In the genomic region with DNA sequence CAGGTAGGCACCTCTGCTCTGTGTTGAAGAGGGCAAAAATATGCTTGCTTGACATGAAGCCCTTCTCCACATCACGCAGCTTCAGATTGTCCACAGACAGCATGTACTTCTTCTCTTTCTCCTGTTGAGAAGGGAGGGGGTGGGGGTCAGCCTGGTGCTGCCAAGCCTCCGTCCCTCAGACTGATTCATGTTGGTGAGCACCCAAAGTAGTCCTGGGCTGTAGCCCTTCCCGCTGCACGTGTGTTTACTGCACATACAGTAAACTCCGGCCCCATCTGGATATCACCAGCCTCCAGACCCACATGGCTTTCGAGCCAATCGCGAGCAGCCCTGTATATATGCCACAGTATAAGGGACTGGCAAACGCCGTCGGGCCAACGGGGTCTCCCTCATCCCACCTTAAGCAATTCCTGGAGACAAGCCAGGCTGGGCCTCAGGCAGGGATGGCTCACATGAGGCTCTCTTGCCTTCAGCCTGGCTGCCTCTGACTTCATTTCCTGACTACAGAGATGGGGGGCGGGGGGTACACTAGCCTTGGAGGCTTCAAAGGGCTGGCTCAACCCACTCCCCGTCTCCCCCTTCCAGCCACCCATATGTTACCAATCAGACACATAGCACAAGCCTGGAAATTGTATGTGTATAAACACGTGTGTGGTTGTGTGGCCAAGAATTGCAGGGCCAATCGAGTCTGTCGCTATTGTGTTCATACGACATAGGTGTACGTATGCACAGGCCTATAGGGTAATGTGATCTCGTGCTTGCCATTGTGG, we compare ENCODE assay signal across 11 mouse cellular contexts. TPM values are rescaled to one million over a fixed set of nuclear protein-coding genes. Genes with fewer than 3 reads are reported as not detected.
DNase-seq lines count a peak whose midpoint lies in the region; ATAC-seq and TF ChIP-seq lines count a peak whose summit lies in the region.
"Had no signal": no experiment of that assay in that cellular context is flagged by ENCODE, and none has a peak within 500 bp of the region (broad histone marks: within the 10 kb centered on the region; RNA-seq: fewer than 3 reads in every experiment).

No protein-coding gene starts in this region.

- no peak overlapping the region for H3K9ac ChIP-seq in midbrain, embryonic 16.5 days (ENCODE audit: low read depth, low read length)
- H3K9ac ChIP-seq in hindbrain, embryonic 13.5 days = no peak overlapping the region
- H3K9ac ChIP-seq: hindbrain, embryonic 15.5 days had no signal

- no peak for TF ChIP-seq CTCF in olfactory bulb, adult 2 months (IDR thresholded peaks at IDR 0.05; ENCODE audit: insufficient read depth, low read depth, low read length)

- intact Hi-C loops in left cerebral cortex, postnatal 25 days (cut with DNase I) = no loop called here

- H3K4me2 ChIP-seq in midbrain, embryonic 16.5 days (ENCODE audit: low read length) = no peak overlapping the region
- H3K4me2 ChIP-seq in hindbrain, embryonic 13.5 days = no peak overlapping the region

- DNase-seq in frontal cortex, postnatal 36 days (ENCODE audit: low spot score in 2 of 2) = no peak
- DNase-seq in midbrain, embryonic 10.5 days (ENCODE audit: low spot score) = no peak
- no peak for DNase-seq in left cerebral cortex, postnatal 25 days (ENCODE audit: low spot score in 2 of 2)
- no peak for DNase-seq in Muller cell, postnatal 12 days (ENCODE audit: inconsistent ontology term)

- no peaks in the 10 kb centered on the region for H3K9me3 ChIP-seq in midbrain, embryonic 10.5 days (replicated peaks)
- H3K9me3 ChIP-seq in midbrain, embryonic 16.5 days (replicated peaks; ENCODE audit: control insufficient read depth, low read length, poor library complexity, severe bottlenecking) = no peaks in the 10 kb centered on the region
- no peaks in the 10 kb centered on the region for H3K9me3 ChIP-seq in hindbrain, embryonic 13.5 days
- H3K9me3 ChIP-seq: hindbrain, embryonic 15.5 days; neural tube, embryonic 12.5 days had no signal

- H3K27ac ChIP-seq in midbrain, embryonic 10.5 days (replicated peaks) = peak overlapping the region; percentile 9
- no peak overlapping the region for H3K27ac ChIP-seq in midbrain, embryonic 16.5 days (ENCODE audit: low read length)
- peak overlapping the region; percentile 42; the same call in 1 of the 2 replicates for H3K27ac ChIP-seq in hindbrain, embryonic 13.5 days
- H3K27ac ChIP-seq in olfactory bulb, adult 2 months (ENCODE audit: insufficient read depth, low read depth, low read length) = peak overlapping the region; percentile 46; the same call in 1 of the 2 replicates
- H3K27ac ChIP-seq: hindbrain, embryonic 15.5 days had no signal

- WGBS in midbrain, embryonic 10.5 days = 80% methylated on average over 20 of the region's 20 CpGs
- WGBS in midbrain, embryonic 16.5 days = 80% methylated on average over 20 of the region's 20 CpGs
- WGBS in hindbrain, embryonic 13.5 days = 74% methylated on average over 20 of the region's 20 CpGs
- WGBS in olfactory bulb, adult 2 months = 59% methylated on average over 20 of the region's 20 CpGs

- peak; percentile 3; the same call in 1 of the 2 replicates for ATAC-seq in frontal cortex, adult (ENCODE audit: low TSS enrichment)
- no peak for ATAC-seq in midbrain, embryonic 16.5 days
- no peak for ATAC-seq in hindbrain, embryonic 13.5 days (ENCODE audit: low FRiP score)
- ATAC-seq: CD4-positive, CD25-positive, alpha-beta regulatory T cell, adult 4 months had no signal

- H3K4me3 ChIP-seq in midbrain, embryonic 10.5 days = no peak overlapping the region
- H3K4me3 ChIP-seq in midbrain, embryonic 16.5 days (ENCODE audit: low read depth, low read length) = no peak overlapping the region
- H3K4me3 ChIP-seq in hindbrain, embryonic 13.5 days = no peak overlapping the region
- no peak overlapping the region for H3K4me3 ChIP-seq in olfactory bulb, adult 2 months (ENCODE audit: insufficient read depth, low read depth, low read length)
- H3K4me3 ChIP-seq: hindbrain, embryonic 15.5 days had no signal

- H3K4me1 ChIP-seq in midbrain, embryonic 10.5 days = peaks cover 68% of the 10 kb centered on the region
- H3K4me1 ChIP-seq in midbrain, embryonic 16.5 days (ENCODE audit: control insufficient read depth, insufficient read depth, low read length) = peaks cover 2% of the 10 kb centered on the region
- H3K4me1 ChIP-seq in hindbrain, embryonic 13.5 days (replicated peaks) = peaks cover 46% of the 10 kb centered on the region
- peaks cover 47% of the 10 kb centered on the region for H3K4me1 ChIP-seq in olfactory bulb, adult 2 months (ENCODE audit: control insufficient read depth, insufficient read depth, low read length)

- TF ChIP-seq POLR2A in olfactory bulb, adult 2 months (IDR thresholded peaks at IDR 0.05; ENCODE audit: insufficient read depth, low read depth, low read length) = no peak

- 0 out of 2 replicates have a peak, but pooled peaks cover 5% of the 10 kb centered on the region for H3K36me3 ChIP-seq in midbrain, embryonic 10.5 days
- peaks cover 15% of the 10 kb centered on the region; the same call in 1 of the 2 replicates for H3K36me3 ChIP-seq in midbrain, embryonic 16.5 days (ENCODE audit: control insufficient read depth, insufficient read depth, low read length)
- H3K36me3 ChIP-seq in hindbrain, embryonic 13.5 days = peaks cover 54% of the 10 kb centered on the region

- peaks cover 77% of the 10 kb centered on the region for H3K27me3 ChIP-seq in midbrain, embryonic 10.5 days (ENCODE audit: low read depth, poor library complexity, severe bottlenecking)
- H3K27me3 ChIP-seq in midbrain, embryonic 16.5 days (ENCODE audit: control insufficient read depth, insufficient read depth, low read depth, low read length) = no peaks in the 10 kb centered on the region
- H3K27me3 ChIP-seq in hindbrain, embryonic 13.5 days = peaks cover 70% of the 10 kb centered on the region

RNA-seq across cellular contexts. Expression of gene Swi5, which starts 29.2 kb away (rescaled TPM):
- polyA plus RNA-seq in midbrain, embryonic 10.5 days (2016; fragmentation: Nextera tagmentation; extraction: Ambion mirVana) = 536 and 538 TPM in 2 replicates
- 392 and 415 TPM in 2 replicates for polyA plus RNA-seq in midbrain, embryonic 16.5 days (2015; fragmentation: Nextera tagmentation; extraction: Ambion mirVana)
- polyA plus RNA-seq in hindbrain, embryonic 13.5 days (2015; fragmentation: Nextera tagmentation; extraction: Ambion mirVana) = 437 and 458 TPM in 2 replicates
- polyA plus RNA-seq in olfactory bulb, adult 2 months (2012; ENCODE audit: insufficient read depth, insufficient read length, low replicate concordance, missing spikeins) = not detected in 2 replicates
- total RNA-seq in left cerebral cortex, postnatal 25 days (2021) = 100 to 1,000 TPM; 213 to 214 TPM

RNA-seq across cellular contexts. Expression of gene Golga2, which starts 29.9 kb away (rescaled TPM):
- polyA plus RNA-seq in midbrain, embryonic 10.5 days (2016; fragmentation: Nextera tagmentation; extraction: Ambion mirVana) = 16.7 and 21.1 TPM in 2 replicates
- polyA plus RNA-seq in midbrain, embryonic 16.5 days (2015; fragmentation: Nextera tagmentation; extraction: Ambion mirVana) = 31.8 and 35.7 TPM in 2 replicates
- polyA plus RNA-seq in hindbrain, embryonic 13.5 days (2015; fragmentation: Nextera tagmentation; extraction: Ambion mirVana) = 25.6 and 26.5 TPM in 2 replicates
- polyA plus RNA-seq in olfactory bulb, adult 2 months (2012; ENCODE audit: insufficient read depth, insufficient read length, low replicate concordance, missing spikeins) = 105 TPM in 1 of 2 replicates, not detected in the other
- total RNA-seq in left cerebral cortex, postnatal 25 days (2021) = 10 to 100 TPM; 82.6 to 82.8 TPM

RNA-seq across cellular contexts. Expression of gene Ciz1, which starts 35.1 kb away (rescaled TPM):
- polyA plus RNA-seq in midbrain, embryonic 10.5 days (2016; fragmentation: Nextera tagmentation; extraction: Ambion mirVana) = 60.5 and 69.8 TPM in 2 replicates
- polyA plus RNA-seq in midbrain, embryonic 16.5 days (2015; fragmentation: Nextera tagmentation; extraction: Ambion mirVana) = 56.3 and 58.7 TPM in 2 replicates
- polyA plus RNA-seq in hindbrain, embryonic 13.5 days (2015; fragmentation: Nextera tagmentation; extraction: Ambion mirVana) = 52.4 and 53.7 TPM in 2 replicates
- not detected in 2 replicates for polyA plus RNA-seq in olfactory bulb, adult 2 months (2012; ENCODE audit: insufficient read depth, insufficient read length, low replicate concordance, missing spikeins)
- 10 to 100 TPM; 67.5 to 73.1 TPM for total RNA-seq in left cerebral cortex, postnatal 25 days (2021)

RNA-seq across cellular contexts. Expression of gene Dnm1, which starts 36.1 kb away (rescaled TPM):
- polyA plus RNA-seq in midbrain, embryonic 10.5 days (2016; fragmentation: Nextera tagmentation; extraction: Ambion mirVana) = 9.0 and 12.2 TPM in 2 replicates
- polyA plus RNA-seq in midbrain, embryonic 16.5 days (2015; fragmentation: Nextera tagmentation; extraction: Ambion mirVana) = 55.1 and 66.3 TPM in 2 replicates
- polyA plus RNA-seq in hindbrain, embryonic 13.5 days (2015; fragmentation: Nextera tagmentation; extraction: Ambion mirVana) = 42.7 and 44.3 TPM in 2 replicates
- polyA plus RNA-seq in olfactory bulb, adult 2 months (2012; ENCODE audit: insufficient read depth, insufficient read length, low replicate concordance, missing spikeins) = 153 TPM in 1 of 2 replicates, not detected in the other
- total RNA-seq in left cerebral cortex, postnatal 25 days (2021) = 1,000 to 10,000 TPM; 1,197 to 1,302 TPM
- polyA plus RNA-seq: CD4-positive, CD25-positive, alpha-beta regulatory T cell, adult 4 months had no signal

RNA-seq across cellular contexts. Expression of gene Uck1, which starts 57.1 kb away (rescaled TPM):
- polyA plus RNA-seq in midbrain, embryonic 10.5 days (2016; fragmentation: Nextera tagmentation; extraction: Ambion mirVana) = 91.4 and 91.7 TPM in 2 replicates
- polyA plus RNA-seq in midbrain, embryonic 16.5 days (2015; fragmentation: Nextera tagmentation; extraction: Ambion mirVana) = 101 and 107 TPM in 2 replicates
- 78.6 and 80.2 TPM in 2 replicates for polyA plus RNA-seq in hindbrain, embryonic 13.5 days (2015; fragmentation: Nextera tagmentation; extraction: Ambion mirVana)
- polyA plus RNA-seq in olfactory bulb, adult 2 months (2012; ENCODE audit: insufficient read depth, insufficient read length, low replicate concordance, missing spikeins) = not detected in 2 replicates
- 10 to 100 TPM; 51.6 to 55.8 TPM for total RNA-seq in left cerebral cortex, postnatal 25 days (2021)
